Mouse (Mus musculus) urinary bladder, postnatal 10 days (tissue): ENCODE measurements around the gene Csrp1.

Experiments used
- DNase-seq: peaks from one replicate; pipeline ENCODE4 v3.0.0; 2022; ENCODE audit warnings: low spot score

Gene Csrp1

DNA sequence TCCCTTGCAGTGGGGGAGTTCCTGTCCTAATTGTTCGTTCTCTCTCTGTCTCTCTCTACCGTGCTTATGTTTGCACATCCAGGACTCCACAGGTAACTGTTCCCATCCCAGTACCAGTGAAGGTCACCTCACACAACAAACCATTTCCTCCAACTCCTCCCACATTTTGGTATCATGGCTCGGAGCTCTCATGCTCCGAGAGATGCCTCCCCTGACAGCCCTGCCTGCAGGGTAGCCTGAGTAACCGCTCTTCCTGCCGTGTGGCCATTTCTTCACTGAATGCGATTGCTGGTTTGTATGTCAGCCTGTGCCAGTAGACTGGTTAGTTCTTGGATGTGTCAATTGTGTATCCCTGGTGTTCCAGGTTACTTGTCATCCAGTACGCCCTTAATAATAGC, 51.7 kb downstream of the Csrp1 start:
- no peak for DNase-seq

DNA sequence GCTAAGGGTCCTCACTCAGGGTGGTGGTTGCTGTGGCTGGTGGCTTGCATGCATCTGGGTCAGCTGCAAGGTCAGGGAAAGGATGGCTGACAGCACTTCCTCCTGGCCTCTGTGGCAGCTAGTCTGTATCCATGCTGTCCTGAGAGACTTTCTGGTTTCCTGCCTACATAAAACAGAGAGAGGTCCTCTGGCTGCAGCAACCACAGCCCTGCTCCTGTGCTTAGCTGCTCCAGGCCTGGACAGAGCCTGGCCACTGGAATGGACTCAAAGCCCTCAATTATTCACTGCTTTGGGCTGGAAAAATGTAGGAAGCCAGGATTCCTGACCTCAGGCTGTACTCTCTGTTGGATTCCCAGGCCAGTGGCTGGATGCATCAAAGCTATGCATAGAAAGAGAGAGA, 56.7 kb downstream of the Csrp1 start:
- no peak for DNase-seq

DNA sequence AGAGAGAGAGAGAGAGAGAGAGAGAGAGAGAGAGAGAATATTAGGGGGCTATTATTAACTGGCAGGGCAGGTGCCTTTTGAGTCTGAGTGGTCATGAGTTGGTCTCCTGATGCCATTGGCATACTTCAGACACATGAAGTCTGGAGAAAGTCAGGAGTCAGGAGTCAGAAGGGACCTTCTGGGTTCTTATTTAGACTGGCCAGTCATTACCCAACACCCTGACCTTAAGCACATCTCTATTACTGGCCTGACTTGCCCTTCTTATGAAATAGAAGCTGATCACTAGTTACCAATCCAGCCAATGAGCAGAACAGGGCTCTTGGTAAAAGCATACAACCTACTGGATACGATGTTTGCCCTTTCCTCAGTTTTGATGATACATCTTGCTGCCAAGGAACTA, 57.2 kb downstream of the Csrp1 start:
- no peak for DNase-seq

DNA sequence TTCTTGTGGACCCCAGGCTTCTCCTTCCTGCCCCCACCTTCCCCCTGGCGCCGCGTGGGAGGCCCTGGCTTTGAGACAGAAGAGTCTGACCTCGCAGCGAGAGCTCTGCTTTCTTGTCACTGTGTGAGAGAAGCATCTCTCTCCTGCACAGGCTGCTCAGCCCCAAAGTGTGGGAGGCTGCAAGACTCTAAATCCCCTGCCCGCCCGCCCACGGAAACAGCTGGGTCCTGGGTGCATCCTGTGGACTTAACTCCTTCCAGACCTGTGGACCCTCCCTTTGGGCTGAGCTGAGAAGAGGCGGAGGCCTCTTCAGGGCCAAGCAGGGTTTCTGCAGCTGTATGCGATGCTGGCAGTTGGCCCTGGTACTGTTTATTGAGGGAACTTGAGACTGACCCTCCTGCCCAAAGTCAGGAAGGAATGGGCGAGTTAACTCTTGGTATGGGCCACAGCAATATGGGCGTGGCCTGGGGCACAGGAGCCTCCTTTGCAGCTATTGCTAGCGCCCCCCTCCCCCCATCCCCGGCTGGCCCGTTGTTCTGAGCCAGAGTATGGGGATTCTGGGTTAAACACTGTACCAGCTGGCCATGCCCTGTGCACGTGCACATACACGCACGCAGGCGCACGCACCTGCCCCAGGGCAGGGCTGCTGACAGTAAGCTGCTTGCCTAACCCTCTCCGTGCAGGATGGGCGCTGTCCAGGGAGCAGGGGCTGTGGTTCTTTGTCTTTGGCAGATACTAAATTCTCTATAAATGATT, 59.1 kb downstream of the Csrp1 start, which contains the start of gene Tnni1:
Gene Tnni1 (plus strand): TSS at position 655 of the 756 bp plus-strand sequence.
- no peak for DNase-seq

DNA sequence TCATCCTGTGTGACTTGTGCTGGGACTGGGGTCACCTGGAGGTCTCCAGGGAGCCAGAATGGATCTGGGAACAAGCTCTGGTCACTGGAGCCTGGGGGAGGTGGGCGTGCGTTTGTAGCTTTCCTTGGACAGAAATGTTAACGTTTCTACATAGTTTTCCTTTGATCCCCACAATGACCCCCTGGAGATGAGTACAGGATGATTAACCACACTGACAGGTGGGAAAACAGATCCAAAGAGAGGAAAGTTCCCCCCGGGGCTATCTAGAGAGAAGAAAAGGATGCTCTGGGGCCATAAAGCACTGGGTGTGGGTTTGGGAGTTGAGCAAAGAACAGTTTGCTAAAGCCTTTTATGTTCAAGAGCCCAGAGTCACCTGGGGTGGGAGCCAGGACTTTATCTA, 60.8 kb downstream of the Csrp1 start:
- no peak for DNase-seq

DNA sequence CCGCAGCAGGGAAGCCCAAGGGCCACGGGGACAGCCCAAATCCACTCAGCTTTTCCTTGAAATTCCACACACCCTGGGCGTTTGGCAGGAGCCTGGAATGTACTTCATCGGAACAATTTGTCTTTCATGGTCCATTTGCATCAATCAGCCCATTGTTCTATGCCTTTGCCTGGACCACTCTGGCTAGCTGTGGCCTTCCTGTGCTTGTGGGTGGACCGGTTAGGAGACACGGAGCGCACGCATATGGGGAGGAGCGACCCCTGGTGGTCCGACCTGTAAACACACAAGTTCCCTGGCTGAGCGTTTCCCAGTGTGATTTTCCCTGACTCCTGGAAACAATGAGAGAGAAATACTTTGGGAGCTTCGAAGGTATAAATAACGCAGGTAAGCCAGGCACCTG, 61.4 kb downstream of the Csrp1 start:
- peak; percentile 57 for DNase-seq

DNA sequence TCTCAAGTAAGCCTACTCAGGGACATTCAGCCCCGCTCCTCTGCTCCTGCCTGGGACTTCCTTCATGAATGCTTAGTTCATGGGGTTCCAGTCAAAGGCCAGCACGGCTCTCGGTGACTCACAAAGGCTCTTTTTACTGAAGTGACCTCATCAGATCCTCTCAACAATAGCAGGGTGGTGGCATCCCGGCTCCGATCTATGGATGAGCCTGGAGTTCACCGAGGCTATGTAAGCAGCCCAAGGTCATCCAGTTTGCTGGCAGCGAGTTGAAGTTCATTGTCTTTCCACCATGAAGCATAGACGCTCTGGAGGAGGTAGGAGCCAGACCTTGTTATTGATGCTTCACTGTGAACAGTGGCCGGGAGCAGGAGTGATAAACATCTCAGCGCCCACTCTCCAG, 63.0 kb downstream of the Csrp1 start:
- no peak for DNase-seq

DNA sequence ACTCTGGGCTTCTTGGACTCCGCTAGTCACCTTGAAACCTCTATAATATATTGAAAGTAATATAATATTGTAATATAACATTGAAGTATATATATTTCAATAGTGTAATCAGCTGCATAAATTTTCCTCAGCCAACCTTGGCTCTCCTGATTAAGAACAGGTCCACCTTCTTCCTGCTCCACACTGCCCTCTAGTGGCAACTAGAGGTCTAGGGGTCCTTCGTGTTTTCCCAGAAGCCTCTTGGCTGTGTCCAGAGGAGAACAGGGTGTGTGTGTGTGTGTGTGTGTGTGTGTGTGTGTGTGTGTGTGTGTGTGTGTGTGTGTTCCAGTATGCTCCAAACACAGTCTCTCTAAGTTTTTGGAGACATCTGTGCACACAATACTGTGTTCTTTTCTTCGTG, 67.9 kb downstream of the Csrp1 start:
- no peak for DNase-seq

DNA sequence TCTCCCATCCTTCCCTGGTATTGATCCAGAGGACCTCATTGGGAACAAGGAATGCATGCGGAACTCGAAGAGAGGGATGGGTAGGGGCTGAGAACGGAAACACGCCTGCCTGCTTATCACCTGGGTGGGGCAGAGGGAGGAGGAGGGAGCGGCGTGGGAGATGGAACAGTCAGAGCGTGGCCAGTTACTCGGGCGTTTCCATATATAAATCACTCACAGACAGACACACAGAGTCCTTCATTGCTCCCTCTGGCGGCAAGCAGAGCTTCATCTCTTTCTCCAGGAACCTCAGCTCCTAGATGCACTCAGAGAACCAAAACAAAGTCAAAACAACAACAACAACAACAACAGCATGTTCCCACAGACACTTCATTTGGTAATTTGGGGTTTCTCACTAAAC, 68.8 kb downstream of the Csrp1 start:
- no peak for DNase-seq

DNA sequence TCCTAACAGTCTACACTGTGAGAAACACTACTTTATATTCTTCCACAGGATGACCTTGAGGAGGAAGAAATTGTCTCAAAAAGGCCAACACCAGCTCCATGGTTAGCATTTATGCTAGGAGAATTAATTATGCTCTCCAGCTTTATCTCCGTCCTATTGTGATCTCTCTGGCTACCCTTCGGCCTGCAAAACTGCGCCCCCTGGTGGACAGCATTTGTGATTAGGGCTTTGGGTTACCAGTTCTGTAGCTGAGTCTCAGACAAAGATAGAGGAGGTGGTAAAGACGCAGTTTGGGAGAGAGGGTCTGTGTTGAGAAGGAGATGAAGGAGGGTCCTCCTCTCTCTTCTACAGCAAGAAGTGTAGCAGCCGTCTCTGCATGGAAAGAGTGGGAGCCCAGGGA, 70.0 kb downstream of the Csrp1 start:
- no peak for DNase-seq

DNA sequence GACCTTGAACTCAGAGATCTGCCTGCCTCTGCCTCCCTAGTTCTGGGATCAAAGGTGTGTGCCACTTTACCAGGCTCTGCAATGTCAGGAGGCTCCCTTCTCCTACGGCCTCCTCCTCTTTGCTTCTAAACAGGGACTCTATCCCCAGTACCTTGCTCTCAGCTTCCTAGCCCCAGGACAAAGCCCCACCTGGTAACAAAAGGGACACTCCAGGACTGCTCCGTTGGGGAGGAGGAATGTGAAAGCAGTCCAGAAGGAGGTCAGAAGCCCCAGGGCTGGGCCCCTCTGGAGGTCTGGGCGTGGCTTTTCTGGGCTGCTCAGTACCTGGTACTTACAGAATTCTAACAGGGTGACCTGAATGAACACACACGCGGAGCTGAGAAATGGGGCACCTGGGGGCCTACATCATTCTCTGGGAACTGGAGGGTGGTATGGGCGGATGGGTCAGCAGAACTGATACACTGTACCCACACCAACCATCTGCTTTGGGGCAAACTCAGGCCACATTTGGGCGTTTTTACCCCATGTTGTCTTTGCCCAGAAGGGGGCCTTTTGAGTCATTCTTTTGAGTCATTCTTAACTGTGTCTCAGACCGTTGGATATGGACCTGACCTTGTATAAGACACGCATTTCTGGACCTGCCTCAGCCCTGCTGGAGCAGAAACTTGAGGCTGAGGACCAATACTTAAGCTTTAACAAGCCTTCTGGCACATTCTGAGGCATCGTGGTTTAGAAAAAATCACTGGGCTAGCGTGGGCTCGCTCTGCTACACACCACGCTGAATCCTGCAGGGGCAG, 72.5 kb downstream of the Csrp1 start:
- DNase-seq: no peak

DNA sequence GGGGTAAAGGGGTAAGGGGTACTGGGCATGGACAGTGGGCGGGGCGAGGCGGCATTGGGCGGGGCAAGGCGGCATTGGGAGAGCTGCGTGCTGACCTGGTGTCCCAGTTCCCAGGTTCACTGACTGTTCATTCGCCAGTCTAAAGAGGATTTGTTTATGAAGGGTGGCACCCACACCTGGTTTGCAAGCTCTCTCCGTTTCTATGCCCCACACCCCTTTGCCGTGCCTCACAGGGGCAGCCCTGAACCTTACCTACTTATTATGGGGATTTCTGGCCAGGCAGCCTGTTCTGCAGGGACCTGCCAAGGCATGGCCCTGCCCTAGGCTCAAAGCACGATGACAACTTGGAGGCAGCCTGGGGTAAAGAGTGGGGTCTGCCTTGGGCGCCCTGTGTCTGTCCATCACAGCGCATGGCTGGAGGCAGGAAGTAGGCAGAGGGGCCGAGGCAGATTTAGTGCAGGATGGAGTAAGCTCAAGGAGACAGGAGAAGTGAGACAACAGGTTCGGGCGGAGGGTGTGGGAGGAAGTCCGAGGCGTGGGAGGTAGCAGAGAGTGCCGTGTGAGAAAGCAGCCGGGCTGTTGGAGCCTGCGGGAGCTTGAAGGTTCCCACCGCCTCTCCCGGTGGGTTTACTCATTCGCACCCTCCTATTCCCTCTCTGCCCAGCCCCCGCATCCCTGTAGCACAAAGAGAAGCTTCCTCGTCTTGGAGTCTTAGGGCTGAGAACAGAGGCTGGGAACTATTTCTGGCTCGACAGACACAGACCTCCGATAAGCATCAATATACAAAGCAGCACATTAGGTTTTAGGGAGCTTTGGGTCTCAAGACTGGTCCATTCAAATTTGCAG, 73.7 kb downstream of the Csrp1 start:
- no peak for DNase-seq

DNA sequence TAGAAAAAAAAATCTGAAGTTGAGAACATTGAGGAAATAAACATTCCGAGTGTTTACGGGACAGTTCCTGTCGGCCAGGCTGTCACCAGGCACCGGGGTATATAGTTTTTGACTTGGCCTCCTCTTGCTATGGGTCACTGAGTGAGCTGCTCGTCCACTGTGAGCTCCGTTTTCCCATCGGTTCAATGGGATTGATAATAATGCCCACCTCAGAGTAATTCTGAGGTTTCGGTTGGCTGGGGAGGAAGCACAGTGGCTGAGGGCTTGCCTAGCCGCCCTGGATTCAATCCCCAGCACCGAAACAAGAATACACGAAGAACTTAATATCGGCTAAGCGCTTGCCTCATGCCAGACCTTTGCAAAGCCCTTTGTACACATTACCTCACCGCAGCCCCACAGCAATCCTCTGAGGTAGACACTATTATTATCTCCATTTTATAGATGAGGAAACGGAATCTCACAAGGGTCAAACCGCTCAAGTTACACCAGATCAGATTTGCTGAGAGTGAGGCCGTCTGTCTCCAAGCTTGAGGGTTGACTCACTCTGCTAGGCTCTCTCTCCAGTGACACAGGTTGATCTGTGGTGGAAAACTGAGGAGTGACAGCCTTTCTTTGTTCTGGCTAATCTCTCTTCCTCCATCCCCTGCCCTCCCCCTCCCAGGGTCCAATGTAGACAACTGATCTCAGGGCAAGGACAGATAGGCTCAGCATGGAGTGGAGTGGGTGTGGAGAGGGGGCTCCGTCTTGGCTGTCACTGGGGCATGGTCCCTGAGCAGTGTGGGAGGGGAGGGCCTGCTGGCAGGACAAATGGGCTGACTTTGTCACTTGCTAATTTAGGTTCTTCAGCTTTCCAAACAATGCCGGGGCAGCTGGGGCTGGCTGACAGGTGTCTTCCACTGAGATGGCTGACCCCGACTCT, 74.6 kb downstream of the Csrp1 start:
- DNase-seq: no peak

DNA sequence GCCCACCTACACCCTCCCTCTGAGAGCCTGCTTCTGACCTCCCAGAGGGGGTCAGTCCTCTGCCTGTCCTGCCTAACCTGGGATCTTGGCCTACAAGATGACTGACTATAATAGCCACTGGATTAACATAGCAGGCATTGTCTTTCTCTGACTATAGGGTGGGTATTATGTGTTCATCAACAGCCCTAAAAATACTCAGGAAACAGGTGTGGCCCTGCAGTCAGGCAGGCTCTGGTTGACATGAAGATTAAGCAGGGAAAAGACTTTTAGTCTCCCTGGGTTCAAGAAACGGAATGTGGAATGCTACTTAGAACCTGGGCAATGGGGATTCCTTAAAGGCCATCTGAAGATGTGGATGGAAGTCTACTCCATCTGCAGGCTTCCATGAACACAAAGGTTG, 78.6 kb downstream of the Csrp1 start:
- DNase-seq: no peak

DNA sequence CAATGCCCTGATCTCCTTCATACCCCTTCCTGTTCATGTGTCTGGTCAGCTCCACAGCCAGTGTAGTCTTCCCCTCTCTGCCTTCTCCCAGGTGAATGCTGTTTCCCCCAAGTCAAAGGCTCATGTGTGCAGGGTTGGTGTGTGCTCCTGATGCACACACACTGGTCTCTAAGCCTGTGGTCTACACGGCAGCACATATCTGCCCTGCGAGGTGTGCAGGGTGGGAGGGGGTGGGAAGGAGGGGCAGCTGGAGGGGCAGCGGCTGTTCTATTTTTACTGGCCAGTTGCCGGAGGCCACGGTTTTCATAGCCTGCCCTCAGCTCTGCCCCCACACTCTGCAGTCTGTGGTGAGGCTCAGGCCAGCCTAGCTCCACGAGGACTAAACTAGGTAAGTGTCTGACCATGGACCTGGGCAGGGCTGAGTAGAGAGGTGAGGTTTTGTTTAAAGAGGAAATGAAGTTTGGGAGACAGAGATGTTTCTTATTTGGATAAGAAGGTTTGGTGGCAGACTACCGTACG, 79.3 kb downstream of the Csrp1 start:
- DNase-seq: no peak

DNA sequence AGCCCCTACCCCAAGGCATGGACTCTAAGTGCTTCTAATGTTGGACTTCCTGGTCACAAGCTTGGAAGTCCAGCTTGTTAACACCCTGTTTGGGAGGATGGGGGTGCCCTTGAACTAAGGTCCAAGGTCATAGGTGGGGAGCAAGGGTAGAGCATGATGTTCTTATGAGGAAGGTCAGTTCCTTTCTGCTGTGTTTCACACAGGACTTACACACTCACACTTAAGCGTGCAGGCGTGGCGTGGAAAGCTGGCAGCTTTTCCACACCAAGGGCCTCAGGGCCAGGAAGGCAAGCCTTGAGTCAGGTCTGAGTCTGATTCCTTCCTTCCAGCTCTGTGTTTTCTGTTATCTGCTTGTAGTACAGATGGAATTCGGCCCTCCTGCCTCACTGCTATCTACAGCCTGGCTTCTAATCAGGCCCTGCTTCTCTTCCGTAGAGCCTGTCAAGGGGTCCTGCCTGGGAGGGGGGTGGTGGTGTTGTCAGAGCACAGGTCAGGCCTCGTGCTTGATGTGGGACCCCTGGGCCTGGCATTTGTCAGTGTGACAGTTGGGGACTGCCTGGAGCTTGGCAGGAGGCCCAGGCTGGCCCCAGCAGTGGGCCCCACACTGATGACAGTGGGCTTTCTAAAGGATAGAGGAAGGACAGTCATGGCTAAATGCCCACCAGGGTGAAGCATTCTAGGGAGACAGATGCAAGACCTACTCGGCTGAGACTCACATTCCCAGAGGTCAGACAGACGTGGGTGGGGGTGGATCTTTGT, 80.5 kb downstream of the Csrp1 start:
- no peak for DNase-seq
